Mouse (Mus musculus) liver, adult 2 months (tissue): Measurements from ENCODE around the gene Foxo4.

Experiments
- CTCF ChIP-seq: fragments of 200-500 bp; IDR thresholded peaks from 2 replicates; pipeline ENCODE4 v1.5.1; 2011; ENCODE audit warnings: low read depth, low read length, control low read depth
- POLR2A ChIP-seq: fragments of 200-500 bp; IDR thresholded peaks from 2 replicates; pipeline ENCODE4 v1.6.1; 2011; ENCODE audit warnings: low read length, control low read depth; ENCODE audit not compliant: insufficient read depth; ENCODE audit errors: extremely low read depth

DNA sequence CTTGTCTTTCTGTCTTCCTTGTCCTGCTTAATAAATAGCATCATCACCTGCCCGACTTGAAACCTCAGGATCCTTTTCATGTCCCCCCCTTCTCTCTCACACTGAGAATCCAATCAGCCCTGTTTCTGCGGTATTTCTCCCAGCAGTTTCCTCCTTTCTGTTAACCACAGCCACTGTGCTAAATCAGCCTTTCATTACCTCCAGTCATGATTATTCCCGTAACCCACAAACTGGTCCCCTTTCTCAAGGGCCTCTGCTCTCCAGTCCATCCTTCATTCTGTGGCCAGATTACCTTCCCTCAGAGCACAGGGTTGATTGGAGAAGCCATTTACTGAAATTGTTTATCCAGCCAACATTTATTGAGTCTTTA lies 14.4 kb downstream of the Foxo4 start, which contains the start of gene Gm20489:
- TF ChIP-seq POLR2A (no peak), CTCF (no peak)
